Mouse (Mus musculus): ENCODE data around the gene Capzb. TPM values are rescaled to one million over a fixed set of nuclear protein-coding genes. Genes with fewer than 3 reads are reported as not detected.

The Capzb gene
- total and polyA plus RNA-seq, 2 experiments from 2014 or later: 88.5 to 315 TPM

DNA sequence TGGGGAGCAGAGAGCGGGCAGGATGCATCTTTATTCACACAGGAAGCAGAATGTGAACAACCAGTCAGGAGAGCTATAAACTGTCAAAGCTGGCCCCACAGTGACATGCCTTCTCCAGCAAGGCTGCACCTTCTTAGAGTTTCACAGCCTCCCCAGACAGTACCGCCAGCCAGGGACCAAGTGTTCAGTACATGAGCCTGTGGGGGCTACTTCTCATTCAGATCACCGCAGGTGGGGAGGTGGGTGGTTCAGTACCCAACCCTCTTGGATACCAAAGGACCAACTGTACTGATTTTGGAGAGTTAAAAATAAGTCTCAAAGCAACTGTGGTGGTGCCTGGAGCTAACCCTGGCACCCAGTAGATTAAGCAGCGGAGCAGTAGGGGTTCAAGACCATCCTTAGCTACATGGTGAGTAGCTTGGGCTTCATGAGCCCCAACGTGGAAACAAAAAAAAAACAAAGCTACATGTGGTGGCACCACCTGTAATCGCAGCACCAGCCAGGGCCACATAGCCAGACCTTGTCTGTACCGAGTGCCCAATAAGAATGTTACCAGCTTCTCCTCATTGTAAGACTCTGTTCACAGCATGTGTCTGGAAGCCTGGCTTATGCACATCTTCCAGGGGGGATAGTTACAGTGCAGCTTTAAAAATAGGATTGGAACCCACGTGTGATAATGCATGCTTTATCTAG lies 13.8 kb downstream of the Capzb start:
- WGBS: 89% methylated on average over 8 of the region's 8 CpGs
- H3K4me2 ChIP-seq (ENCODE audit: low read depth, low read length): no peak overlapping the region
- no peak for ATAC-seq
- peaks cover 12% of the 10 kb centered on the region for H3K4me1 ChIP-seq (ENCODE audit: insufficient read depth, low read length)
- H3K9me3 ChIP-seq (ENCODE audit: low read length): no peaks in the 10 kb centered on the region
- DNase-seq (ENCODE audit: low spot score): no peak
- no peak for TF ChIP-seq CTCF (IDR thresholded peaks at IDR 0.05; ENCODE audit: low read depth)
- no peaks in the 10 kb centered on the region for H3K27me3 ChIP-seq (ENCODE audit: insufficient read depth, low read length)
- H3K27ac ChIP-seq: no peak overlapping the region
- no peaks in the 10 kb centered on the region for H3K36me3 ChIP-seq (ENCODE audit: insufficient read depth, low read length)
- H3K9ac ChIP-seq (replicated peaks; ENCODE audit: low read length): no peak overlapping the region
- no peak overlapping the region for H3K4me3 ChIP-seq (ENCODE audit: low read length)

DNA sequence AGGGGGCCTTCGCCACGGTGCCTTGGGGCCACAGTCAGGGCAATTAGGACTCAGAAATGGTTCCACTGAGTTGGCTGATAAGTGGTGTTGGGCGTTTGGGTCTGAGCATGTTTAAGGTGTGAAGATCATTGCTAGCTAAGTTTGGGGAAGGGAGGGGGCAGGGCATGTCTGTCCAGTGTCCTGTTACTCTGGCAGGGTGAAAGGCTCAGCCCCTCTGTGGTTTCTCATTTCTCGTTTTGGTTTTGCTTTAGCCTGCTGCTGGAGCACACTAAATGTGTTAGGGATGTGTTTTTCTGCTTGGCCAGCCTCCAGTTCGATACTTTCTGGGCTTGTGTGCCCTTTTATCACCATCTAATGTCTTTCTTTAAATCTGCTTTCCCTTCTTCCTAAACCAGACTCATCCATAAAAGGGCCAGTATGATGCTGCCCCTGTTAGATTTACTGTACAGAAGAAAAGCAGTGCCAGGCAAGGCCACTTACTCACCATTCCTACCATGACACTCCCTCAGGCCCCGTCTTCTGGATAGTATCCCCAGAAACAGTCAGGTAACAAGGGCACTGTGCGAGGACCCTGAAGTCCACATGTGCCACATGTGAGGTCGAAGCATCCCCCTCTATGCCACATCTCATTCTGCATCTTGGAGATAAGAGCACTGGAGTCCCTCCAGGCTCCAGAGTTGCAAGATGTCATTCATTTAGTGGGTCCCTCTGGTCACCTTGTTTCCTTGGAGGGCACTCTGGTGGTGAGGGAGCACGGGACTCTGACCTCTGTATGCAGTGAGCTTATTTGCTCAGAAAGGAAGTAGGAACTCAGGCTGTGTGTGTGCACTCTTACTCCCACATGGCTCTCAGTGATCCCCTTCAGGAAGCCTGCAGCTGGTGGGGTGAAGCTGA lies 15.8 kb downstream of the Capzb start:
- Histone ChIP-seq H3K27me3 (ENCODE audit: insufficient read depth, low read length) (no peaks in the 10 kb centered on the region), H3K9me3 (ENCODE audit: low read length) (no peaks in the 10 kb centered on the region), H3K4me1 (ENCODE audit: insufficient read depth, low read length) (peaks cover 15% of the 10 kb centered on the region), H3K4me3 (ENCODE audit: low read length) (no peak overlapping the region), H3K36me3 (ENCODE audit: insufficient read depth, low read length) (no peaks in the 10 kb centered on the region), H3K9ac (replicated peaks; ENCODE audit: low read length) (0 out of 2 replicates have a peak overlapping the region, but pooled peaks have one; percentile 24), H3K27ac (peak overlapping the region; percentile 12; the same call in 1 of the 2 replicates), H3K4me2 (ENCODE audit: low read depth, low read length) (no peak overlapping the region)
- 58% methylated on average over 9 of the region's 9 CpGs for WGBS
- ATAC-seq: no peak
- TF ChIP-seq CTCF (IDR thresholded peaks at IDR 0.05; ENCODE audit: low read depth): no peak
- no peak for DNase-seq (ENCODE audit: low spot score)

DNA sequence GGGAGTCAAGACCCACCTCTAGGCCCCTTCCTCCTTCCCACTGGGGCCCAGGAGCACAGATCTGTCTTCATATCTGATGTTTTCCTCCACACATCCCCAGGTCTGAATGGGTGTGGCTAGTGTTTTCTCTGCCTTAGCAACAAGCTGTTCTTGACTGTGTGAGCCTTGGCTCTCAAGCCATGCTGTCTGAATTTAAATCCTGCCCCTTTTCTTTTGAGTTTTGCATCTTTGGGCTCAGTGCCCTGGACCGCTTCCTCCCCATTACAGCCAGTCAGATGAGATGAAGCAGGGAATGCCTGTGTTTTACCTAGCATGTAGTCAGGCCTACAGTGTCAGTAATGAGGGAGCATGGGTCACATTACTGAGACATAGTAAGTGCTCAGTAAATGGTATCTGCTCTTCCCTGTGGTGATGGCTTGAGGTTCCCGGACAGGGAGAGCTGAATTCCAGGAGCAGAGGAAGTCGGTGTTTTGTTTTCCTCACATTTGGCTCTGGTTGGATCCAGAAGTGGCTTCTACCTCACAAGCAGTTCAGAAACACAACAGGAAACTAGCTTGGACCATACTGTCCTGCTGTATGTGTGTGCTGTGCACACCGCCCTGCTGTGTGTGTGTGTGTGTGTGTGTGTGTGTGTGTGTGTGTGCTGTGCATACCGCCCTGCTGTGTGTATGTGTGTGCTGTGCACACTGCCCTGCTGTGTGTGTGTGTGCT lies 16.6 kb downstream of the Capzb start:
- Histone ChIP-seq H3K36me3 (ENCODE audit: insufficient read depth, low read length) (no peaks in the 10 kb centered on the region), H3K4me2 (ENCODE audit: low read depth, low read length) (no peak overlapping the region), H3K4me3 (ENCODE audit: low read length) (no peak overlapping the region), H3K27me3 (ENCODE audit: insufficient read depth, low read length) (no peaks in the 10 kb centered on the region), H3K4me1 (ENCODE audit: insufficient read depth, low read length) (peaks cover 17% of the 10 kb centered on the region), H3K27ac (peak overlapping the region; percentile 12; the same call in 1 of the 2 replicates), H3K9ac (replicated peaks; ENCODE audit: low read length) (no peak overlapping the region), H3K9me3 (ENCODE audit: low read length) (no peaks in the 10 kb centered on the region)
- no peak for TF ChIP-seq CTCF (IDR thresholded peaks at IDR 0.05; ENCODE audit: low read depth)
- ATAC-seq (peak; percentile 19; the same call in 1 of the 2 replicates), DNase-seq (ENCODE audit: low spot score) (no peak)
- WGBS: 74% methylated on average over 5 of the region's 5 CpGs

DNA sequence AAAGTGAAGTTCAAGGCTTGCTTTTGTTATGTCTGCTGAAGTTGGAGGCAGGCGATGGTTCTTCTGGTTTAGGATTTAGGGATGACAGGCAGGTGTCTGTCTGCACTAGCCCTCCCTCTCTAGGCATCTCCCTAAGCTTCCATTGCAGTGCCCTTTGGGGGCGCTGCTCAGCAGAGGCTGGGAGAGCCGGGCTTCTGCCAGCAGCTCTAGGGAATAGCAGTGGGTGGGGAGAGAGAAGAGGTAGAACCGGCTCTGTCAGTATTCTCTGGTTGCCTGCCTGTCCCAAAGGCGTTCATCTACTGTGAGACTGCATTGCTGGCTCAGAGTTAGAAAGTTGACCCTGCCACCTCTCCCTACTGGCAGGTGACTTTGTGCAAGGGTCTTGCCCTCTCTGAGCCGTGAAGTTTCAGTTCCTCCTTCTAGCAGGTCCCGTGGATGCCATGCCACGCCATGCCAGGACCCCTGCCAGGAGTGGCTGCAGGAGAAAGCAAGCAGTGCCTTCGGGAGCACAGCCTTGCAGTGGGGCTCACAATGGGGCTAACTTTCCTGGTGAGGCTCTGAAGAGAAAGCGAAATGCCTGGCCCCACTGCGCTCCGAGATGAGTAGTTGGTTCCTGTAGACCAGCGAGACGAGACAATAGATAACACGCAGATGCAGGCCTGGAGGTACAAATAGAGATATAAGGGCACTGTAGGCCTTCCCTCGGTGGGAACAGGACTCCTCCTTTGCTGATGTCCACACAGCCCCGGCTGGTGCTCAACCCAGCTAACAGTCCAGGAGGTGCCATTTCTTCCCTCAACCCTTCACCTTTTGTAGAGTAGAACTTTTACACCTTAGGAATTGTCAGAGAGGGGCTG lies 19.5 kb downstream of the Capzb start:
- Histone ChIP-seq H3K4me1 (ENCODE audit: insufficient read depth, low read length) (peaks cover 20% of the 10 kb centered on the region), H3K9ac (replicated peaks; ENCODE audit: low read length) (no peak overlapping the region)
- WGBS: 56% methylated on average over 17 of the region's 17 CpGs

DNA sequence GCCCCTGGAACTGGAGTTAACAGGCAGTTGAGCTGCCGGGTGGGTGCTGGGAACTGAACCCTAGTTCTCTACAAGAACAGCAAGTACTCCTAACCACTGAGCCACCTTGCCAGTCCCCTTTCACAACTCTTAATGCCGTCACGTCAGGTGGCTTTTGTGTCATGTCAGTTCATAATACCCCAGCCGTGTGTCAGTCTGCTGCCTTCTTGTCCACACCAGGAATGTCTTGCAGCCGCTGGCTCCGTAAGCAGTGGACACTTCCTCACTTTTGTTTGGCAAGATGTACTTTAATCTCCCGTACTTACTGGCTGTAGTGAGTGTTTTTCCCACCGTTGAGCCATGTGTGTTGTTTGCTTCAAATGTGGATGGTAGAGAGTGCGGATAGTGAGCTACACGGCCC lies 20.4 kb downstream of the Capzb start:
- Histone ChIP-seq H3K27ac (no peak overlapping the region), H3K36me3 (ENCODE audit: insufficient read depth, low read length) (no peaks in the 10 kb centered on the region), H3K4me3 (ENCODE audit: low read length) (no peak overlapping the region), H3K4me1 (ENCODE audit: insufficient read depth, low read length) (peaks cover 13% of the 10 kb centered on the region), H3K9ac (replicated peaks; ENCODE audit: low read length) (no peak overlapping the region), H3K4me2 (ENCODE audit: low read depth, low read length) (no peak overlapping the region), H3K27me3 (ENCODE audit: insufficient read depth, low read length) (no peaks in the 10 kb centered on the region), H3K9me3 (ENCODE audit: low read length) (no peaks in the 10 kb centered on the region)
- no peak for TF ChIP-seq CTCF (IDR thresholded peaks at IDR 0.05; ENCODE audit: low read depth)
- no peak for DNase-seq (ENCODE audit: low spot score)
- 76% methylated on average over 10 of the region's 10 CpGs for WGBS
- ATAC-seq: no peak

More for the DNA sequence above, 19.5 kb downstream of the Capzb start:
- Histone ChIP-seq H3K9me3 (ENCODE audit: low read length) (no peaks in the 10 kb centered on the region), H3K27ac (peak overlapping the region; percentile 11; the same call in 1 of the 2 replicates), H3K4me3 (ENCODE audit: low read length) (no peak overlapping the region), H3K27me3 (ENCODE audit: insufficient read depth, low read length) (no peaks in the 10 kb centered on the region), H3K4me2 (ENCODE audit: low read depth, low read length) (no peak overlapping the region), H3K36me3 (ENCODE audit: insufficient read depth, low read length) (no peaks in the 10 kb centered on the region)
- TF ChIP-seq CTCF (IDR thresholded peaks at IDR 0.05; ENCODE audit: low read depth): peak; percentile 26
- peak; percentile 37 for DNase-seq (ENCODE audit: low spot score)
- no peak for ATAC-seq
